Mouse (Mus musculus) erythroid progenitor cell, adult 5-6 weeks (primary cell): ENCODE results near the gene Pim1. TPM values are rescaled to one million over a fixed set of nuclear protein-coding genes. Genes with fewer than 3 reads are reported as not detected.
A peak's percentile ranks its signal among the peaks of the same experiment; 100 is the strongest.

Experiments
- ATAC-seq: replicated peaks from 2 replicates; pipeline ENCODE4 v1.8.0; 2016; ENCODE audit warnings: moderate number of reproducible peaks, mild to moderate bottlenecking, moderate TSS enrichment, inconsistent platforms; ENCODE audit not compliant: poor library complexity, low FRiP score, severe bottlenecking
- total RNA-seq, 2 experiments: library from RNA; stranded (forward) in 1 of 2; stranded (reverse) in 1 of 2; fragments of 150-400 nt in 1 of 2; fragments of 186-747, 209-891 nt in 1 of 2; gene quantifications; 2 replicates each; pipeline versions ENCODE4 v1.2.3 to v1.2.4; 2015 to 2017; ENCODE audit warnings: low replicate concordance in 2 of 2

Gene Pim1
- total RNA-seq, 2 experiments from 2014 or later, result 88.0 to 143 TPM

GRCm38 (mm10) chr17:29464519-29465140 lies 25.9 kb upstream of the Pim1 start:
- no peak for ATAC-seq

GRCm38 (mm10) chr17:29465405-29466010 lies 25.0 kb upstream of the Pim1 start:
- no peak for ATAC-seq

GRCm38 (mm10) chr17:29467030-29467429 lies 23.5 kb upstream of the Pim1 start:
- ATAC-seq, result no peak

- no peak for ATAC-seq
These were observed 17.1 kb upstream of the Pim1 start for GRCm38 (mm10) chr17:29473466-29473865.

- no peak for ATAC-seq
These were observed 16.5 kb upstream of the Pim1 start for GRCm38 (mm10) chr17:29474036-29474435.

GRCm38 (mm10) chr17:29475142-29475541 lies 15.4 kb upstream of the Pim1 start:
- no peak for ATAC-seq

GRCm38 (mm10) chr17:29476461-29476860 lies 14.1 kb upstream of the Pim1 start:
- no peak for ATAC-seq

- ATAC-seq, result no peak
These were observed 13.2 kb upstream of the Pim1 start for GRCm38 (mm10) chr17:29477357-29477756.

- no peak for ATAC-seq
These were observed 12.3 kb upstream of the Pim1 start for GRCm38 (mm10) chr17:29478271-29478670.

- ATAC-seq, result no peak
These were observed 10.3 kb upstream of the Pim1 start for GRCm38 (mm10) chr17:29480256-29480655.

GRCm38 (mm10) chr17:29482632-29483031 lies 7.9 kb upstream of the Pim1 start:
- no peak for ATAC-seq

- no peak for ATAC-seq
These were observed 7.3 kb upstream of the Pim1 start for GRCm38 (mm10) chr17:29483282-29483681.

- ATAC-seq, result no peak
These were observed 6.1 kb upstream of the Pim1 start for GRCm38 (mm10) chr17:29484431-29484830.

- no peak for ATAC-seq
These were observed 5.0 kb upstream of the Pim1 start for GRCm38 (mm10) chr17:29485336-29486233.

GRCm38 (mm10) chr17:29488257-29488977 lies 2.1 kb upstream of the Pim1 start:
- ATAC-seq, result no peak

GRCm38 (mm10) chr17:29488978-29489970 lies 1.3 kb upstream of the Pim1 start:
- ATAC-seq, result no peak

GRCm38 (mm10) chr17:29489971-29490712 lies 411 bp upstream of the Pim1 start:
- peak; percentile 74 for ATAC-seq

GRCm38 (mm10) chr17:29491591-29492268 lies 1.2 kb downstream of the Pim1 start:
- peak; percentile 26; the same call in 1 of the 2 replicates for ATAC-seq
